Mouse (Mus musculus): Measurements from ENCODE around the gene Zfp488.

Gene Zfp488

GRCm38 (mm10) chr14:33946125-33946524, 32.4 kb downstream of the Zfp488 start:
- in situ Hi-C loops (cut with MboI): no loop called here

DNA sequence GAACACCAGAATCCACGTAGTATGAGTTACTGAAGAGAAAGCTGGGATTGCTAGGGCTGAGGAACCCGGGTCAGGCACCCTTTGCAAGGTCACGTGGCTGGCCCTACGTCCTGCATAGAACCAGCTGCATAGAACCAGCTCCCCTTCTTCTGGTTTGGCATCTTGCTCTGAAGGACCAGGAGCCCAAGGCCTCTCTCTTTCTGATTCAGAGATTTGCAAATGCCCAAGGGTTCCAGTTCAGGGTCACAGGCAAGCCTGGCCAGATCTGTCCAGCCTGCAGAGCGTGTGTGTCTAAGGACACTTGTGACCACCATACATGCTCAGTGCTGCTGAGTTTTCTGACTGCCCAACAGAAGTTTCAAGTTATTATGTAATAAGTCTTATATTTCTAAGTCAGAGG, 36.3 kb downstream of the Zfp488 start:
- in situ Hi-C loops (cut with MboI): no loop called here

DNA sequence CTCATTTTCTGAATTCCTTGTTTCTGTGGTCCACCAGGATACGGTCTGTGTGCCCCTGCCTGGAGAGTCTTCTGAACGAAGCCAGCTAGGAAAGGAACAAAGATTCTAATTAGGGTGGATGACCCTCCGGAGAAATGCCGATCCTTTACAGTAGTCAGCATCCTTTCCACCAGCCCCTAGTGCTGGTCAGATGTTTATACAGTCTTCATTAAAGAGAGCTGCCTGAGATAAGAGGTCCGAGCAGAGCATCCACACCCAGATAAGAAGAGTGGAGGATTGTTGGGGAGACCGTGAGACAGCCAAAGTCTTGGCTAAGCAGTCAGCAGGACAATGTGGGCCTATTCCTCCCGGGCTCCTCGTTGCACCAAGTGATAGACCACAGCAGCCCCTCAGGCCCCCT, 37.8 kb downstream of the Zfp488 start, which contains the start of gene Gdf2:
Gene Gdf2, plus strand, starts transcription at position 301 of the 400 bp plus-strand sequence.
- in situ Hi-C loops (cut with MboI): no loop called here

GRCm38 (mm10) chr14:33939117-33939516, 39.4 kb downstream of the Zfp488 start:
- in situ Hi-C loops (cut with MboI): no loop called here

DNA sequence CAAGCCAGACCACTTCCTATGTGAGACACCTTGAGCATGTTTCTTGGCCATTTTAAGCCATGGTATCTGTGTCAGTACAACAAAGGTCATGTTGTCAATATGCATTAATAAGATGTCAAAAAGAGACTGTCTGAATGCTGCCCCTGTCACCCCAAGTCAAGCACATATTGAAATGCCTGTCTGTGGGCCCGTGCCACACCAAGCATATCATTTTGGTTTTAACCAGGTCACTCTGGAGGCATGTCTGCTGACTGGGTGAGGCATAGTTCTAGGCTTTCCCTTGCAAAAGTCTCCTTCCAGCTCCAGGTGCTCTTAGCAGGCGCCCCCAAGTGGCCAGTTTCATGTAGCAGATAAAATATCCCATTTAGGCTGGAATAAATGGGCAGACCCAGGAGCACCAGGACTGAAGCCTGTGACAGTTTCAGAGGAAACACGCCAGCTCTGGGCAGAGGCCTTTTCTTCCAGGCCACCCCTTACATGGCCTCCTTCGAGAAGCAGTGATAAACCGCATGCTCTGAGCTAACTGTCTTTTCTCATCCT, 44.7 kb downstream of the Zfp488 start:
- in situ Hi-C loops (cut with MboI): no loop called here

DNA sequence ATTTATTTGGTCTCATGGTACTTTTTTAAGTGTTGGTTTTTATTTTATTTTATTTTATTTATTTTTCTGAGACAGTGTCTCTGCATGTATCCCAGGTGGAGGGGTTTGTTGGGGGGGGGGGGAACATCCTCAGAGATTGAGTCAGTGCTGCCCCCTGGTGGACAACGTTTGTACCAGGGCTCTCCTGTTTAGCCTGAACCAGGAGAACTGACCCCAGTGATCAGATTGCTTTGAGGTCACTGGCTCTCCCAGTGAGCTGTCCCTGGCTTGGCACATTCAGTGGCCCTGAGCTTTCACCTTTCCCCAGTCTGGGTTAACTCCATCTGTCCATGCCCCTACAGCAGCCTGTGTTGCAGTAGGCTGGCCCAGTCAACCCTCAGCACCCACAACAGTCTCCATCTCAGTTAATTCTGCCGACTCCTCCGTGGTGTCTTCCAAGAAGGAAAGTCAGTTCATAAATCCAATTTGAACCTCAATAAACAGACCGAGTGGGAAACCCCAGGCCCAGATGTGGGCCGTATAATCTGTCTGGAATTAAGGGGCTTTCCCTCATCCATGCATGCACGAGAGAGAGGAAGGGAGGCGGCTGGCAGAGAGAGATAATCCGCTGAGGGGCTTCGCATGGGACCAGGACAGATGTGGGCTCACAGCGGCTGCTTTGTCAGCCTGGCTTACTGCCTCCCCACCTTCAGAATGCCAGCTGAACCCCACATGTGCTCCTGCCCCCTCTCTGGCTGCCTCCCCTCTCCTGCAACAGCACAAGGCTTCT, 45.4 kb downstream of the Zfp488 start:
- in situ Hi-C loops (cut with MboI): no loop called here

GRCm38 (mm10) chr14:33931853-33932252, 46.7 kb downstream of the Zfp488 start:
- in situ Hi-C loops (cut with MboI): no loop called here

DNA sequence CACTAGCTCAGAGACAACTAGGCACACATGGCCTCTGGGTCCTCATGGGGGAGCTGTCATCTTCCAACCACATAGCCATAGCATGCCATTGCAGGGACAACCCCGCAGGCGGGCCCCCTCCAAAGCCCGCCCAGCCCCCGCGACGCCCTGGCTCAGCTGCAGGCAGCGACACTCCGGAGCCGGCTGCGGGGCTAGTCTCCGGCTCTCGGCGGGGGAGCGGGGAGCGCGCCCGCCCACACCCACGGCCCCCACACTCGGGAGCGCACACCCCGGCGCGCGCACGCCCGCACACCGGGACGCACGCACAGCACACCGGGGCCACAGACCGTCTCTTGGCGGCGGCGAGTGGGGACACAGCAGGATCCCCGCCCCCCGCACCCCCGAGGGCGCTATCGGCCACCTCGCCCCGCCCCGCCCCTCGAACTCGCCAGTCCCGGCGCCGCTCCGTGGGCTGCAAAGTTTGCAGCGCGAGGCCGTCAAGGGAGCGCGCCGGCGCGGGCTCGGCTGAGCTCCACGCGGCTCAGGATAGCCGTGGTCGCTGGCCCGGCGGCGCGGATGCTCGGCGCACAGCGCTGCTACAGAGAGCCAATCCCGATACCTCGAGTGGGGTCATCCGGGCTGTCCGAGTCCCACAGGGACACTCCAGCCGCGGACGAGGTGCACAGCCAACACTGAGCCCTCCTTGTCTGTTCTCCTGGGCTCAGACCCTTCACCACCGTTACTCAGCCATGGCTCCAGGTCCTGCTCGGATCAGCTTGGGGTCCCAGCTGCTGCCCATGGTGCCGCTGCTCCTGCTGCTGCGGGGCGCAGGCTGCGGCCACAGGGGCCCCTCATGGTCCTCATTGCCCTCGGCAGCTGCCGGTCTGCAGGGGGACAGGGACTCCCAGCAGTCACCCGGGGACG, 55.1 kb downstream of the Zfp488 start, which contains the start of gene Gdf10:
Gene Gdf10, plus strand, starts transcription at position 420 of the 903 bp plus-strand sequence.
- in situ Hi-C loops (cut with MboI): no loop called here

DNA sequence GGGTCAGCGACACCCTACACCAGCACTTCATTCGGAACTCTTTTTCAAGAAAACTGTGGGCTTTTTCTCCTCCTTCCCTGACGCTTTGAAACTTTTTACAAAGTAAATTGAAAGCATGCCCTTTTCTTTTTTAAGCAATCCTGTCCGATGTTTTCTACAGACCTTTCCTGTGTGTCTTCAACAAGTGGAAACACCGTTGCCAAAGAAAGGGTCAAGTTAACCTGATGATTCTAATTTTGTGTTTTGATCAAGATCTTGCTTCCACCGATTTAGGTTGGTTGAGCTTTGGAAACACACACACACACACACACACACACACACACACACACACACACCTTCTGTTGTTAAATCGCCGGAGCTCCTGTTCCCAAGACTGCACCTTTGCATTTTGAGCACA, 55.8 kb downstream of the Zfp488 start:
- in situ Hi-C loops (cut with MboI): no loop called here

GRCm38 (mm10) chr14:33920727-33921559, 57.6 kb downstream of the Zfp488 start:
- in situ Hi-C loops (cut with MboI): no loop called here
